Mouse (Mus musculus): ENCODE measurements around the gene Tssk4.

Tssk4 gene

DNA sequence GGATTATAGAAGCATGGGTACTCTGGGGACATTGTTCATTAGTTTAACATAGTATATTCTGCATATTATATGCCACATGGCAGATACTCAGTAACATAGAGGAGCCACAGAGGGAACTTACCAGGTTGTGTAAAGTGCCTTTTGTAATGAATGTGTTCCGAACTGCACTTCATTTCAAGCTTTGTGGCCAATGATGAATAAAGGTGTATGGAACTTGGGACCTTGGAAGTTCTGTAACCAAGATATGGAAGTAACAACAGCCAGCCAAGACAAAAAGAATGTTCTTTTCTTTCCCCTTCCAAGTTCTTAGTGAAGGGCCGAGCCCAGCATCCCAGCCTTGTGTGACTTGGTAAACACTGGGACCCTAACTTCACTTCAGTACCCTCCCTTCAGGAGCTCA is at the start of gene Tssk4:
Gene Tssk4, plus strand, starts transcription at position 301 of the 400 bp plus-strand sequence.
- no peak for DNase-seq (ENCODE audit: low spot score)

DNA sequence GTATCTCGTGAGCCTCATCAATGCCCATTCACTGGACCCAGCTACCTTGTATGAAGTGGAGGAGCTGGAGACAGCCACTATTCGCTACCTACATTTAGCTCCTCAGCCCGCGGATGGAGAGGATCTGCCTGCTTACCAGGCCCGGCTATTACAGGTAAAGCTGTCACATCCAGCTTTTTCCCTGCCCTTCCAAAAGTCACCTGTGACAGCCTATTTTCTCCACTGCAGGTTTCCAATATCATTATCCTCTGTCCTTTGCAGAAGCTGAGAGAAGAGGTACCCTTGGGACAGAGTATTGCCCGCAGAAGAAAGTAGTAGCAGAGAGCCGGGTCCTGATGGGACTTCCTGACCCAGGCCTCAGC is 46.7 kb upstream of the Tssk4 start, which contains the start of gene Irf9:
Gene Irf9, plus strand, starts transcription at position 301 of the 362 bp plus-strand sequence.
- no peak for DNase-seq (ENCODE audit: low spot score)

DNA sequence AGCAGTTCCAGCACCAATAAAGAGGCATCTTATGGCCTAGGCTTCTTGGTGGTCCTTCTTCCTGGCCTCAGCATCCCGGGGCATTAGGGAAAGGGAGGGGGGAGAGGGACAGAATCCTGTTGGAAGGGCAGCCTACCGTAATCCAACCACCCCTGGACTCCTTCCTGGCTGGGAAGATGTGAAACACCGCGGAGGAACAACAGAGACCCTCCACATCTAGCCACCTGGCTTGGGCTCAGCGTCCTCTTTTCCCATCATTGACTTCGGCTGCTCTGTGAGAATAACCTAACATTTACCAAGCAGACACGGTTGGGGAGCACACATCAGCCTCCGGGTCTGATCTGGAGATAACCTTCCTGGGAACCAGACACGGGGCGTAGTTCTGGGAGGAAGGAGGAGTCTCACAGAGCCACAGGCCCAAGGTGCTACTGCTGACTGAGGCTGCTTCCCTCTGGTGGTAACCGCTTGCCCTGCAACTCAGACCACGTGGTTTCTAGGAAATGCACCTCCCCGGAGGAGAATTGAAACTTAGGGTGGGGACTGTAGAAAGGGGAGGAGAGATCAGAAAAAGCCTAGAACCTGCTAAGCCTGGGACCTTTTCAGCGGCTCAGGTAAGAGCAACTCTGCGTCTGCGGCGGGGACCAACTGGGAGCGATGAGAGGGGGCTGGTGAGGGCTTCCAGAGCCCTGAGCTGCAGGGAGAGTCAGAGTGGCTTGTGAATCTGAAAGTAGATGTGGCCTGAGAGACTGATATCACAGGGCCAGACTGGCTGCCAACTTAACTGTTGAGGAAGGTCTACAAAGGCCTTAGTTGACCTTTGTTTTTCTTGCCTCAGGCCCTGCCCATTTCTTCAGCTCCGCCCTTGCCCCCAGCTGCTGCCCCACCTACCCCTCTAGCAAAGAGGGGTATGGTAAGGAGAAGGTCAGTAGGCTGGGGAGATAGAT is 46.1 kb upstream of the Tssk4 start:
- peak; percentile 84 for DNase-seq (ENCODE audit: low spot score)

DNA sequence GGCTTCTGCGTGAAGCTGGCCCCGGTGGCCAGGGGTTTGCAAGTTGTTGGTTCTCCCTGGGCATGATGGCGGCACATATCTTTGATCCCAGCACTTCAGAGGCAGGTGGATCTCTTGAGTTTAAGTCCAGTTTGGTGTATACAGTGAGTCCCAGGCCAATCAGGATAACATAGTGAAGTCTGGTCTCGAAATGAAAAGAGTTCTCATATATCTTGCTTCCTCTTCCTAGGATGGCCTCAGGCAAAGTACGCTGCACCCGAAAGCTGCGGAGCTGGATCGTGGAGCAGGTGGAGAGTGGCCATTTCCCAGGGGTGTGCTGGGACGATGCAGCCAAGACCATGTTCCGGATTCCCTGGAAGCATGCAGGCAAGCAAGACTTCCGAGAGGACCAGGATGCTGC is 45.2 kb upstream of the Tssk4 start:
- DNase-seq (ENCODE audit: low spot score), result no peak

DNA sequence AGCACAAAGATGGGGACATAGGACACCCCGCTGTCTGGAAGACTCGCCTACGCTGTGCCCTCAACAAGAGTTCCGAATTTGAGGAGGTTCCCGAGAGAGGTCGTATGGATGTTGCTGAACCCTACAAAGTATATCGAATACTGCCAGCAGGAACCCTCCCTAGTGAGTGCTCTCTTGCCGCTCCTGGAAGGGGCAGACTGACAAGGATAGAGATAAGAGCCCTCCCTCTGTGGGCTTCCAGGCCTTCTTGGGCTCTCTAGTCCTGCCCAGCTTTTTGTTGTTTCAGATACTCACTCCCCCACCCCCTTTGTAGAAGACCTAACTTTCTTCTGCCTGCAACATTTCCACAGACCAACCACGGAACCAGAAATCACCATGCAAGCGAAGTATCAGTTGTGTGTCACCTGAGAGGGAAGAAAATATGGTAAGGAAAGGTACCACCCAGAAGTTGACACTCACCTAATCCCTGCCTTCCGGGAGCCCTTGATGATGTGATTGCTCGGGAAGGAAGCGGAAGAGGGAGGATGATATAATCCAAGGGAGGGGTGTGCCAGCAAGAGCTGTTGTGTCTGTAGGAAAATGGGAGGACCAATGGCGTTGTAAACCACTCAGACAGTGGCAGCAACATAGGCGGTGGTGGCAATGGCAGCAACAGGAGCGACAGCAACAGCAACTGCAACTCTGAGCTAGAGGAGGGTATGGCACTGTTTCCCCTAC is 44.1 kb upstream of the Tssk4 start:
- no peak for DNase-seq (ENCODE audit: low spot score)

DNA sequence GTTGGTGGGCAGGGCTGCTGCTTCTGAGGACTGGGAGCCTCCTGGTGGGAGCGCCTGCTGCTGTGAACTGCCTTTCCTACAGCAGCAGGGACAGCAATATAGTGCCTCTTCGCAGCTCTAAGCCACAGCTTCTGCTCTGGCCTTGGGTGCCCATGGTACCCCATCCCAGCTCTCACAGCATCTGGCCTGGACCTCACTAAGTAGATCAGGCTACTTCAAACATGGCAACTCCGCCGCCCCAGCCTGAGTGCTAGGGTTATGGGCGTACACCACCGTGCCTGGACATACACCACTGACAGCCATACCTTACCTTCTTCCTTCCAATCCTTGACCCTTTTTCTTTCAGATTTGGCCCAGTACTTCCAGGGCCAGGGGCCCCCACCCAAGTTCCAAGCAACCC is 41.6 kb upstream of the Tssk4 start:
- no peak for DNase-seq (ENCODE audit: low spot score)

DNA sequence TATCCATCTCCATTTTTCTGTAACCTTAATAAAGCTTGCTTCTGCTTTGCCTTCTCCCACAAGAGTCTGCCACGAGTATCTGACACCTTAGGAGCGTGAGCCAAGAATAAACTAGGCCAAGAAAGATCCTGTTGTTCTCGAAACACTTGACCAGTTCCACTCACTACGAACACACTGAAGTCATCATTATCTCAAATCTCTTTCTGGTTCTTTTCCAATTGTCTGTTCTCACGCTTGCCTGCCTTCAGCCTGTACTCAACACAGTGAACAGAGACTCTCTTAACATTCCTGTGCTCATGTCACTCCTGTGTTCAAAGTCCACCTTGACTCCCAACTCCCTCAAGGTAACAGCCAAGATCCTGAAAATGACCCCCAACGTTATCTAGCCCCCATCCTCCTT is 36.6 kb upstream of the Tssk4 start:
- no peak for DNase-seq (ENCODE audit: low spot score)

DNA sequence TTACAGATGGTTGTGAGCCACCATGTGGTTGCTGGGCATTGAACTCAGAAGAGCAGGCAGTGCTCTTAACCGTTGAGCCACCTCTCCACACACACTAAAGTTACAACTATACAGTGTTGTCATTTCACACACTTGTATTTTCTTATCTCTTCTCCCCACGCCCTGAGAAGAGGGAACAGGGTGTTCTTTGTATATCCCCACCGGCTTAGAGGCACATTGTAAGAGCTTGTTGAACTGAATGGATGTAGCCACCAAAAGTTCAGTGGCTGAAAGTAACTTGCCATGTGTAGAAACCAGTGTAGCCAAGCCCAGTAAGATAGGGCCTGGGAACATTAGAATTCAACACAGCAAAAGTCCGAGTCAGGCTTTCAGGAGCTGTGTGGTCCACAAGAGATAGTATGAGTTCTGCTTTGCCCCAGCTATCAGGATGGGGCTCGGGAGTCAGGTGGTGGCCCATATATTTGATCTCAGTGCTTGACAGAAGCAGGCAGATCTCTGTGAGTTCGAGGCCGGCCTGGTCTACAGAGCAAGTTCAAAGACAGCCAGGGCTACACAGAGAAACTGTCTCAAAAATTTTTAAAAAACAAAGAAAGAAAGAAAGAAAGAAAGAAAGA is 35.3 kb upstream of the Tssk4 start:
- DNase-seq (ENCODE audit: low spot score), result no peak

DNA sequence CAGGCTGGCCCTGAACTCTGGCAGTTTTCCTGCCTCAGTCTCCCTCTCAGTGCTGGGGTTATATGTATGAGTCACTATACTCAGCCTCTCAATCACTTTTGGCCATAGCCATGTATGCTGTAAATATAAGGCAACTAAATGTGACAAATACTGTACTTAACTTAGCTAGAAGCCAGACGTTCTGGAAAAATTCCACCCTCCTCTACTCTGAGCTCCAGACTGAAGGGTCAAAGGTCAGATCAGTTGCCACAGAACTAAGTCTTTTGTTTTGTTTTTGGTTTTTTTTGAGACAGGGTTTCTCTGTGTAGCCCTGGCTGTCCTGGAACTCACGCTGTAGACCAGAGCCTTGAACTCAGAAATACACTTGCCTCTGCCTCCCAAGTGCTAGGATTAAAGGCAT is 34.1 kb upstream of the Tssk4 start:
- DNase-seq (ENCODE audit: low spot score), result no peak

DNA sequence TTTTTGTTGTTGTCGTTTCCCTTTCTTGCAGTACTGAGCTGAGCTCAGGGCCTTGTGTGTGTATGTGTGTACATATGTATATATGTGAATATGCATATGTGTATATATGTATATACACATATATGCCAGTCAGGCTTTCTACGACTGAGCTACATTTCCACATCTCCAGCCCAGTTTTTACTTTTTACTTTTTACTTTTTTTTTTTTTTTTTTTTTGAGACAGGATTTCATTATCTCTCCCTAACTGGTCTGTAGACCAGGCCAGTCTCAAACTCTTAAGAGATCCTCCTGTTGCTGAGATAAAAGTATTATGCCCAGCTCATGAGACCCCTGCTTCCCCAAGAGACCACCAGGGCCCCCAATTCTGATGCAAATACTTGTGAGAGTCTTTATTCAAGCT is 33.1 kb upstream of the Tssk4 start:
- DNase-seq (ENCODE audit: low spot score), result no peak

DNA sequence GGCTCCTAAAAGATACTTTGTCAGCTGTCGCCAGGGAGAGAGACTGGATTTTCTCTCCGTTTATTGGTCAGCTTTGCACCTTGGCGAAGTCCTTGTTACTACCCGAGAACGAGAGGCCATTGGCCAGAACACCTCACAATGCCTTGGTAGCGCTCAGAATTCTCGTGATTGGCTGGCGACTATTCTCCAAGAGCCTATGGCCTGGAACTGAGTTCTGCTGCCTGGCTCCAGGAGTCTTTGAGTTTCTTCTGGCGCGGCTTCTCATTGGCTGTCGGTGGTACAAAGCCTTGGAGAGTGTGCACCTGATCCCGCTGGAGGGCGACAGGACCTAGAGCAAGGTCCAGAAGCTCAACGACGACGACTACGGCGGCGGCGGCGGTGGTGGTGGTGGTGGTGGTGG is 32.2 kb upstream of the Tssk4 start, which contains the start of gene Rec8:
Gene Rec8, plus strand, starts transcription at position 216 of the 400 bp plus-strand sequence.
- no peak for DNase-seq (ENCODE audit: low spot score)

DNA sequence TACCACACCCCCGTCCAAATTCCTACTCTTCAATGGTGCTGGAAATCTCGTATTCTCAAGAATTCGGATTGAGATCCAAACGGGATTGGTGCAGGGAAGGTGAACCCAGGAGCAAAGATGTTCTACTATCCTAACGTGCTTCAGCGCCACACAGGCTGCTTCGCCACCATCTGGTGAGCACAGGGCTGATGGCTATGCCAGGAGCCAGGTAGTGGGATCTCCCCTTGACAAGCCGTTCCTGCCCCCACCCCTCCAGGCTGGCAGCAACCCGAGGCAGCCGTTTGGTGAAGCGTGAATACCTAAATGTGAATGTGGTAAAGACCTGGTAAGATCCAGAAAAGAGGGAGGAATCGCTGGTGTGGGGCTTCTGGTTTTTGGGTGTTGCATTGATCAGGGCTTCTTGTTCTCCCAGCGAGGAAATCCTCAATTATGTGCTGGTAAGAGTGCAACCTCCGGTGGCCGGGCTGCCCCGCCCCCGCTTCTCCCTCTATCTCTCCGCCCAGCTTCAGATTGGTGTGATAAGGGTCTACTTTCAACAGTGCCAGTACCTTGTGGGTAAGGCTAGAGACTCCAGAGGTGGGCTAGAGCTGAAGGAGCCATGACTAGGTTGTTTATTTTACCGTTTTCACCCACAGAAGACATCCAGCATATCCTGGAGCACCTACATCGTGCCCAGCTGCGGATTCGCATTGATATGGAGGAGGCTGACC is 31.3 kb upstream of the Tssk4 start:
- DNase-seq (ENCODE audit: low spot score), result no peak

DNA sequence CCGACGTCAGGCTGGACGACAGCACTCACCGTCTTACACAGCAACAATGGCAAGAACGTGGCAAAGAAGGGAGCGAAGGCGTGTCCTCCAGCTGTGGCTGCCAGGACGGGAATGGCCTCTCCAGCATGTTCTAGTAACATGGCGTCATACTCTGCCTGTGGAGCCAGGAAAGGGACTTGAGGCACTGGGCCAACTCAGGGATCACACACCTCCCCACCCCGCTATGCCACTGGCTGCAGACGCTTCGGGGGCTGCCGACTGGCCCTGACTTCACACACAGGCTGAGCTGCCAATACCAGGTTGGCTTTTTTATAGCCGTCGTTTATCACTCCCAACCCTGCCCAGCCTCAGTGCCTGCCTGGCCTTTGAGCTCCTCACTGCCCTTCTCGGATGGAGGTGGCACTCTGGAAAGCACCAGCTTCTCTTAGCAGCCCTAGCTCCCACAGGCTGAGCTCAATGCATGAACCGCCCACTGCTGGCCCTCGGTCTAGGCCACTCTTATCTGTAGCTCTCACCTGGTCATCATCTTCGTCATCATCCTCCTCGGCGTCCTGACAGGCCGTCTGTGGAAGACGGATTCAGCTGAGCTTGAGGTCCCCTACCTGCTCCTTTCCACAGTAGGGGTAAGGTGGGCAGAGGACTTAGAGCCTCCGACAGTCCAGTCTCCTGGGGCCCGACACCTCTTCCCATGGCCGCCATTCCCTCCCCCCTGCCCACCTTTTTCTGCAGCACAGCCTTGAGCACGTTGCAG is 21.7 kb upstream of the Tssk4 start:
- no peak for DNase-seq (ENCODE audit: low spot score)

DNA sequence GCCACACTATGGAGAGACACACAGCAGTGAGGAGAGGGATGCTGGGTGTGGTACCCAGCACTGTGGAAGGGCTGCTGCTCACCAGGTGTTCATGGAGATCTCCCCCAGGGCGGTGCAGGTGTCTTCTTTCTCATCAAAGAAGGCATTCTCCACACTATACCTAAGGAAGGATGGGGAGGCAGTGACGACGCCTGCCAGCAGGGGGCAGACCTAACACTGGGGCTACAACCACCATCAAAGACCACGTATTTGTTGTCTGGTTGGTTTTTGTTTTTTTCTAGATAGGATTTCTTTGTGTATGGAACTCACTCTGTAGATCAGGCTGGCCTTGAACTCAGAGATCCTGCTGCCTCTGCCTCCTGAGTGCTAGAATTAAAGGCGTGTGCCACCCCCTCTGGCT is 20.7 kb upstream of the Tssk4 start:
- DNase-seq (ENCODE audit: low spot score), result peak; percentile 53

DNA sequence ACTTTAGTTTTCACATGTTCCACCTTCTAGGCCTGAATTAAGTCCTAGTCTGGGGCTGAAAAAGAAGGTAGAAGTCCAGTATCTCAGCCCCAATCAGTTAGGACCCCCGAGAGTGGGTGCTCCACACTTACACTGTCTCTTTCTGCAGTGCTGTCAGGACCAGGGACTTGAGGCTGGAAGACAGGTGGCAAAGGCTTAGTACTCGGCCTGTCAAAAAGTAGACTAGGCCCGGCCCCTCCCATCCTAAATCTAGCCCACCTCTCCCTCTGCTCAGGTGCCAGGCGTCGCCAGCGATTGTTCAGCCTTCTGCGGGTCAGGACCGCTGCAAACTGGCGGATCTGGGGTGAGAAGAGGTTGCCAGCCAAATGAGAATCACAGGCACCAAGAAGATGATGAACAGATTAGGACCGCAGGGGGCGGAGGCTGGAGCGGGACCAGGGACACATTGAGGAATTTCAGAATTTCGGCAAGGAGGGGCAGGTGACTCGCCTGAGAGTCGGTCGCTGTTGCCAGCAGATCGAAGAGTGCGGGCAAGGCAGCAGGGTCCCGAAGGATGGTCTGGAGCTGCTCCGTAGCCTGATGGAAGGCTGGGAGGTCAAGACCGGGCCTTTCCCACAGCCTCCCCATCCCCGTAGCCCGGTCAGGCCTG is 15.0 kb upstream of the Tssk4 start:
- DNase-seq (ENCODE audit: low spot score), result peak; percentile 41

DNA sequence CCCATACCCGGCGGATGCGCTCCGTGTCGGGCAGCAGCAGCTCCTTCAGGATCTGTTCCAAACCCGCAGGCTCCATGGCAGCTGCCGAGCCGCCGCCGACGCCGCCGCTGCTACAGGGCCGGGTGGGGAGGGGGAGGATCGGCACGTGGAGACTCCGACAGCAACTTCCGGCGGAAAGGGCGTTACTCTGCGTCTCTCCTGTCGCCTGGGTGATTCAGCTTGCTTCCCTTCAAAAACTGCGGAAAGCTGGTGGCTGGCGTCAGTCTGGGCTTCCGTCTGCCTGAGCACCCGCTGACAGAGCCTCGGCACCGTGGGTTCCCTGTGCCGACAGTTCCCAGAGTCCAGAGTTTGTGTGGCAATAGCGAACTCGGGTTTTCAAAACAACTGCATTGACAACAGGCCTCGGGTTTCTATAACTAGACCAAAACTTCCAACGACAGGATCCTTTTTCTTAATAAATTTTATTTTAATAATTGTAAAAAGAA is 14.4 kb upstream of the Tssk4 start, which contains the start of gene Ipo4:
Gene Ipo4, minus strand, starts transcription at position 435 of the 485 bp plus-strand sequence.
- peak; percentile 78 for DNase-seq (ENCODE audit: low spot score)

DNA sequence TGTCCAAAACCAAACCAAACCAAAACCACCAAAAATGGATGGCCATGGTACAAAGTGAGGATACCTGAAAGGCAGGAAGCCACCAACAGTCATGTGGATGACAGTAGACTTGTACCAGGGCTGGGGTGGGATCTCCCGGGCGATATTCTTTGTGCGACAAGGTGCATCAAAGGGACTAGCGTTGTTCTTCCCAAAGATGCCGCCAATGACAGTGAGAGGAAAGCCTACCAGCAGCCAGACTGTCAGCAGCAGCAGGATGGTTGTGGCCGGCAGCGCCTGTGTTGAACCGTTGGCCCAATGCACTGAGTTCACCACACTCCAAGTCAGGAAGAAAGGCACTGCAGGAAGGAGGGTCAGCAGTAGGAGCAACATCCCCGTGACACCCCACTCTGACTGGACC is 12.2 kb upstream of the Tssk4 start, which contains the start of gene Gm49378:
Gene Gm49378, minus strand, starts transcription at position 101 of the 400 bp plus-strand sequence.
- DNase-seq (ENCODE audit: low spot score), result no peak

DNA sequence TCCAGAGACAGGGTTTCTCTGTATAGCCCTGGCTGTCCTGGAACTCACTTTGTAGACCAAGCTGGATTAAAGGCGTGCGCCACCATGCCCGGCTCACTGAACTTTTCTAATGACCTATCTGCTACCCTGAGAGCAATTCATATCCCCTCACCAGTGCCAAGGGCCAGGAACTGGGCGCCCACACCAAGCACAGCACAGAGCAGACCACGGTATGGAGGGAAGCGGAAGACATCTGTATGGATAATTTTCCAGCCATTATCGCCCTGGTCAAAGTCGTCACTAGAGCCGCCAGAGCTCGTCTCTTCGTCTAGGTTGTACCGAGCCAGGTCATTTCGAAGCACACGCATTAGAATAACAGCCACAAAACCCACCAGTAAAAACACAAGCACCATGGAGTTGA is 9.2 kb upstream of the Tssk4 start:
- DNase-seq (ENCODE audit: low spot score), result no peak

DNA sequence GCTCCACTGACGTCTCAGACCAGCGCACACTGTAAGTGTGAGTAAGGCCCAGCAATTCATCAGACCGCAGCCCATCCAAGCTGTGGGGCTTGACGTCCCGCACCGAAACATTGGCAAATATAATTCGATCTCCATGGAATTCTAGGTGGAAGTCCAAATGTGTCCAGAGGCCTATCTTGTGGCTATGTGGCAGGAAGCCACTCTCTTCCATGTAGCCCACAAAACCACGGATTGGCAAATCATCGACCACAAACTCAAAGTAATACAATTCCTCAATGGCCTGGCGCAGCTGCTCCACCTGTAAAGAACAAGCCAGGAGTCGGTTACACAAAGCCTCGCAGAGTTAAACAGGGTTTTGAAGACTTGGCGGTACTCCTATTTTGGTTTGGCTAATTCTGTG is 8.7 kb upstream of the Tssk4 start:
- no peak for DNase-seq (ENCODE audit: low spot score)

DNA sequence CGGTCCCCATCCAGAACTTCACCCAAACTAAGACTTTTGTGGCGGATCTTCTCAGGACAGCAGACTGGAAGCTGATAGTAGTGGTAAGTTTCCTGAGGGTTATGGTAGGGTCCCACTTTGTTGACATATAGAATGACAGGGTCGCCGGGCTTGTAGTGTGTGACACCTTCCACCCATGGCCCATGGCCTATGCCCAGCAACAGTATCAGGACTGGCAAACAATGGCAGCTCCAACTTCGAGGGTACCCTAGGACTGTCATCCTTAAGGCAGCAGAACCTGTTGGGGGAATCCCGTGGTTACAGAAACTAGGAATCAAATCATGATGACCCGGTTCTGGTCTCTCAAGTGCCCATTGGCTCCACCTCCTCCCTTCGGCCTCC is 7.3 kb upstream of the Tssk4 start:
- DNase-seq (ENCODE audit: low spot score), result no peak

All from urinary bladder, postnatal 25 days (tissue).